Mouse (Mus musculus) megakaryocyte, embryonic 14.5 days (primary cell): Measurements from ENCODE around the gene Taok3.

Experiments
- FLI1 ChIP-seq: IDR thresholded peaks from 2 replicates; pipeline ENCODE4 v1.6.1; 2012; ENCODE audit warnings: low read length, inconsistent platforms, mixed read lengths
- GATA1 ChIP-seq: IDR thresholded peaks from 3 replicates; pipeline ENCODE4 v1.6.1; 2012; ENCODE audit warnings: mixed read lengths, low read length, inconsistent platforms, borderline replicate concordance

- TF ChIP-seq GATA1 (no peak), FLI1 (no peak)
Observed at GRCm38 (mm10) chr5:117240761-117241322, 120.9 kb downstream of the Taok3 start.
